Mouse (Mus musculus) CD4-positive naive resting alpha-beta T cell, adult 57 days (primary cell): Measurements from ENCODE around the gene Pax8. TPM values are rescaled to one million over a fixed set of nuclear protein-coding genes. Genes with fewer than 3 reads are reported as not detected.

Experiments used
- total RNA-seq: library from RNA; stranded (reverse); gene quantifications from one replicate; pipeline ENCODE4 v1.2.4, GENCODE M21; 2023

The Pax8 gene
- not detected for total RNA-seq

DNA sequence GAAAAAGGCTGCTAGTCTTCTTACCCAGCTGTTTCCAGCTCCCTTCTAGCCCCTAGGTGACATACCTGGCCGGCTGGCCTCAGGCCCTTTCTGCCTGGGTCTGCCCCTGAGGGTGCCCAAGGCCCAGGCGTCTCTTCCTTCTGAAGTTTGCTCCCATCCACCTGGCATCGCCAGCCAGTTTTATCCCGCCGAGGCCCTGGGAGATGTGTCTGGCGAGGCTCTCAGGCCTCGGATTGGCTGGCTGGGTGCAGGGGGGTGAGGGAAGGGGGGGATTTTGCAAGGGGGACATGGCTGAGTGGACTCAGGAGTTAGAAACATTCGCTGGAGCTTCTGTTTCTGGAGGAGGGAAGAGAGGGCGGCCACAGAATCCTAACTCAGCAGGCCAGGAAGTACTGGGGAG lies at the start of gene Pax8:
Gene Pax8 (minus strand): TSS at position 180 of the 400 bp plus-strand sequence.

Other genes with a start within 250 kb of the Pax8 start
- gene Il1f5, start 198.6 kb downstream of the Pax8 start, total RNA-seq, result not detected
- not detected for gene Il1f10, start 184.4 kb downstream of the Pax8 start, total RNA-seq
- gene Il1rn, start 138.7 kb downstream of the Pax8 start, total RNA-seq, result not detected
- gene Psd4, start 108.0 kb downstream of the Pax8 start, total RNA-seq, result 172 TPM